Mouse (Mus musculus): Measurements from ENCODE around the gene Gm21969. TPM values are rescaled to one million over a fixed set of nuclear protein-coding genes. Genes with fewer than 3 reads are reported as not detected.

The Gm21969 gene
- total RNA-seq, 2 experiments from 2014 or later, result not detected

GRCm38 (mm10) chr4:139579003-139579402 is 24.0 kb upstream of the Gm21969 start:
- Histone ChIP-seq H3K4me3 (no peak overlapping the region), H3K27ac (no peak overlapping the region)
- no peak for TF ChIP-seq CTCF (conservative IDR thresholded peaks at IDR 0.05)
- no peak for DNase-seq (ENCODE audit: low spot score in 2 of 2)

GRCm38 (mm10) chr4:139579466-139579865 is 23.5 kb upstream of the Gm21969 start:
- H3K27ac ChIP-seq, result no peak overlapping the region
- no peak overlapping the region for H3K4me3 ChIP-seq
- no peak for DNase-seq (ENCODE audit: low spot score in 2 of 2)
- TF ChIP-seq CTCF (conservative IDR thresholded peaks at IDR 0.05), result no peak

DNA sequence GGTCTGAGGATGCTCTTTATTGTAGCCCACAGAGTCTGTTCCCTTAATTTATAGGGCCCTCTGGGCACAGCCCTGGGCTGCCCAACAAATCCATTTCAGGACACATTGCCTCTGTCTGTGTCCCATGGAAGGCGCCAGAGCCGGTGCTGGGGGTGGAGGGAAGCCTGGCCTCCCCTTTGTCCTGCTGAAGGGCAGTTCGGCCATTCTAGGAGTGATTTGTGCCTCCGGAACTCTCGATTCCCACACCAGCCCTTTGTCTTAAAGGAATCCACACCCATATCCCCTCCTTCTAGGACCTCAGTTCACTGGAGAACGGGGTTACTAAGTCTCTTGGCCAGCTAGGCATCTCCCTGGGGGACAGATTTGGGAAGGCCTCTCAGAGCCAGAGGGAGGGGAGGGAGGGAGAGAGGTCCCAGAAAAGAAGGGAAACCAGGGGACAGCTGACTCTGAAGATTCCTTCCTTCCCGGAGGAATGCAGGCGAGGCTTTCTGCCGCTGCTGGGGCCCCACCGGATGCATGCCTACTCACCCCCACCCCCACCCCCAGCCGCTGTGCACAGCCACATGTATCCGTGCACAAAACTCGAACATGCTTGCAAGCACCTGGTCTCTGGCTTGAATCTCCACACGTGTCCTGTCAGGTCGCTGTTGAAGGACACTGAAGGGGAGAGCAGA is 22.2 kb upstream of the Gm21969 start:
- no peak for DNase-seq (ENCODE audit: low spot score in 2 of 2)
- Histone ChIP-seq H3K4me3 (peak overlapping the region; percentile 33), H3K27ac (peak overlapping the region; percentile 52)
- TF ChIP-seq CTCF (conservative IDR thresholded peaks at IDR 0.05), result no peak

DNA sequence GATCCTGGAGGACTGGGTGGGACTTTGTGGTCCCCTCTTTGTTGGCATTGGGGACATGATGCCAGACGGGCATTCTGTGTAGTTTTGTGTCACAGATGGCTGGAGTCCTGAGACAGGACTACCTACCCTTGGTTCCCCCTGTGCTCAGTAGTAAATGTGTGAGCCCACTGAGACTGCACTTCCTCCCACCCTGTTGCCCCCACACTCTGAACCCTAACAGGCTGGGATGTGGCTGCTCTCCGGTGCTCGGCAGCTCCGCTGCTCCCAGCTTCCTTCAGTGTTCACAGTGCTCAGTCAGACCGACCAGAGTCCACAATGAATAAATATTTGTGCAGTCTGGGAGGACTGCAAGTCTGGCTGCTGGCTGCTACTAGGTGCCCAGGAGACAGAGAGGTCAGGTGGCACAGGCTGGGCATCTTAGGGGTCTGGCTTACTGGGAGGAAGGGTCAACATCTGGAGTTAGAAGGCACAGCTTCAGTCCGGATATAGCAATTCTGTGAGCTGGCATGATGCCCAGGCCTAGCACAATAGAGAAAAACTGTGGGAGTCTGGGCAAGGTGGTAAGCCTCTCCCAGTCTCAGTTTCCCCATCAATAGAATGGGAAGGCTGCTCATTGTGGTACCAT is 21.4 kb upstream of the Gm21969 start:
- DNase-seq (ENCODE audit: low spot score in 2 of 2), result no peak
- no peak for TF ChIP-seq CTCF (conservative IDR thresholded peaks at IDR 0.05)
- Histone ChIP-seq H3K27ac (peak overlapping the region; percentile 52; the same call in 1 of the 2 replicates), H3K4me3 (peak overlapping the region; percentile 6; the same call in 1 of the 2 replicates)

DNA sequence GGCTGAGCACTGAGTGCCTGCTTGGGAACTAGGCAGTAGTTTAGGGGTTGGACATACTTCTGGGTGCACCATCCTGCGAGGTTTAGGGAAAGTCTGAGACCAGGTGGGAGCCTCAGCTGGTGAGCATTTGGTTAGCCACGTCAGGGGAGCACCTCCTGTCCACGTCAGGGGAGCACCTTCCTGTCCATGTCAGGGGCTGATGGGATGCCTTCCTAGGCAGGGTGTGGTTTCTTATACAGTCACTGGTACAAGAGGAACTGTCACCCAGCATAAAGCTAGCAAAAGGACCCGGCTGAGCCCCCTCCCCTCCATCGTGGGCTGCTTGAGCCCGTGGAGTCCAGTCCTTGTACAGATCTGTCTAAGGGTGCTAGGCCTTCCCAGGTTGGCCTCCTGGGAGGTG is 20.6 kb upstream of the Gm21969 start:
- Histone ChIP-seq H3K27ac (no peak overlapping the region), H3K4me3 (no peak overlapping the region)
- no peak for DNase-seq (ENCODE audit: low spot score in 2 of 2)
- TF ChIP-seq CTCF (conservative IDR thresholded peaks at IDR 0.05), result no peak

DNA sequence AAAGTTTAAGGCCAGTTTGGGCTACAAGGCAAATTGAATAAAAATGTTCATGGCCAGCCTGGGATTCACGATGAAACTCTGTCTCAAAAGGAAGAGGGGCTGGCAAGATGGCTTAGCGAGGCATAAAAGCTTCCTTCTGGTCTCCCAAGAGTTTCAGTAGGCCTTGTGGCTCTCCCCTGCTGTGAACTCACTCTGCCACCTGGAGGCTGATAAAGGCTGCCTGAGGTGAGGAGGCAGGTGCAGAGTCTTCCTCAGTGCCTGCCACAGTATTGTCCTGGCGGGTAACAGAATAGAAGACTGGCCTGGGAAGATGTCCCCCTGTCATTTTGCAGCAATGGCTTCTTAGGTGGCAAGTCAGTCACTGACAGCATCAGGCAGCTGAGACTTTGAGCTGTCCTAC is 20.1 kb upstream of the Gm21969 start:
- Histone ChIP-seq H3K4me3 (no peak overlapping the region), H3K27ac (no peak overlapping the region)
- TF ChIP-seq CTCF (conservative IDR thresholded peaks at IDR 0.05), result no peak
- no peak for DNase-seq (ENCODE audit: low spot score in 2 of 2)

GRCm38 (mm10) chr4:139583629-139584245 is 19.2 kb upstream of the Gm21969 start:
- Histone ChIP-seq H3K27ac (no peak overlapping the region), H3K4me3 (no peak overlapping the region)
- DNase-seq (ENCODE audit: low spot score in 2 of 2), result no peak
- TF ChIP-seq CTCF (conservative IDR thresholded peaks at IDR 0.05), result no peak

DNA sequence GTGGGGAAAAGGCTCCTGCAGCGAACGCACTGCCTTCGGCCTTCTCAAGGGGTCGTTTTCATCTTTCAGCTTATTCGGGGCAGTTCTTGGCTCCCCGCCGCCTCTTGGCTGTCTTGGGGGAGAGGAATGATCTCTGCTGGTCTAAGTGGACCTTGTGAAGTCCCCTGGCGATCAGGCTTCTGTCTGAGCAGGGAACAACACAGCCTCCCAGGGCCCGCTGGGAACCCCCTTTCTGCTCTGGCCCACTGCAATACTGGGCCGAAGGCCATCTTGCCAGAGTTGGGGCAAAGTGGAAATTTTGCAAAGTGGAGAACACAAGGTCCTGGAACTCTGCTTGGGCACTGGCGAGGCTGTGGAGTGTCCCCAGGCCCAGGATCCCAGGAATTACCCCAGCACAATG is 18.3 kb upstream of the Gm21969 start:
- no peak for DNase-seq (ENCODE audit: low spot score in 2 of 2)
- Histone ChIP-seq H3K27ac (no peak overlapping the region), H3K4me3 (no peak overlapping the region)
- no peak for TF ChIP-seq CTCF (conservative IDR thresholded peaks at IDR 0.05)

DNA sequence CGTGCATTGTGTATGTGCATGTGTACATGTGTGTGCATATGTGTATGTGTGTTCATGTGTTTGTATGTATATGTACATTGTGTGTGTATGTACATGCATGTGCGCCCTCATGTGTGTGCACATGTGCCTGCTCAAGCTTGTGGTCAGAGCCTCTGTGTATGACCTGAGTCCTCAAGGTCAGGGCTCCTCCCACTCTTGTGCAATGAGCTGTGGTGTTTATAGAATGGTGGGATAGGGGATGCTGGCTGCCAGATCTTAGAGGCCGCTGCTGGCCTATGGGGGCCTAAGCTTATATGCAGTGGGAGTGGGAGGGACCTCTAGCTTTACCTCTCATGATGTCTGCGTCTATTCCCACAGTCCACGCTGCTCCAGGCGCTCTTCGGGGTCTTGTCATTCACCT is 17.3 kb upstream of the Gm21969 start:
- no peak overlapping the region for H3K4me3 ChIP-seq
- no peak for DNase-seq (ENCODE audit: low spot score in 2 of 2)
- no peak overlapping the region for H3K27ac ChIP-seq
- no peak for TF ChIP-seq CTCF (conservative IDR thresholded peaks at IDR 0.05)

DNA sequence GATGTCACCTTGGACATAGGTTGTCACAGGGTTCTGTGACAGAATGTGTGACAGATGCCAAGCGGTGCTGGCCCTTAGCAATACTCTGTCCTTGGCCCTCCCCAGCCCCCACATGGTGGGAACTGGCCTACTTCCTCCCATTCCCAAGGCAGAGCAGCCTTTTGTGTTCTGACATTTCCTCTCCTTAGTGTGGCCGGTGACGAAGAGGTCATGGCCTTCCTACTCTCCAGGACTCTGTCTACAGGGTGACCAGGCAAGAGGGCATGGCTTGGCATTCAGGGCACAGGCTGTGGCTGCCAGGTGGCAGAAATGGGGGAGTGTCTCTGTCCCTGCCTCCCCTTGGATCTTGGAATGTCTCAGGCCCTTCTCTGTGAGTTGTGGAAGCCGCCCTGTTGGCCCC is 15.6 kb upstream of the Gm21969 start:
- Histone ChIP-seq H3K4me3 (no peak overlapping the region), H3K27ac (peak overlapping the region; percentile 32; the same call in 1 of the 2 replicates)
- TF ChIP-seq CTCF (conservative IDR thresholded peaks at IDR 0.05), result no peak
- DNase-seq (ENCODE audit: low spot score in 2 of 2), result no peak

GRCm38 (mm10) chr4:139587773-139588172 is 15.2 kb upstream of the Gm21969 start:
- DNase-seq (ENCODE audit: low spot score in 2 of 2), result no peak
- peak overlapping the region; percentile 32; the same call in 1 of the 2 replicates for H3K27ac ChIP-seq

GRCm38 (mm10) chr4:139589351-139590027 is 13.5 kb upstream of the Gm21969 start:
- H3K27ac ChIP-seq, result no peak overlapping the region

More at GRCm38 (mm10) chr4:139587773-139588172, 15.2 kb upstream of the Gm21969 start:
- no peak overlapping the region for H3K4me3 ChIP-seq
- TF ChIP-seq CTCF (conservative IDR thresholded peaks at IDR 0.05), result no peak

GRCm38 (mm10) chr4:139590446-139590845 is 12.5 kb upstream of the Gm21969 start:
- DNase-seq (ENCODE audit: low spot score in 2 of 2), result no peak
- no peak for TF ChIP-seq CTCF (conservative IDR thresholded peaks at IDR 0.05)
- Histone ChIP-seq H3K4me3 (no peak overlapping the region), H3K27ac (no peak overlapping the region)

More at GRCm38 (mm10) chr4:139589351-139590027, 13.5 kb upstream of the Gm21969 start:
- DNase-seq (ENCODE audit: low spot score in 2 of 2), result no peak
- no peak for TF ChIP-seq CTCF (conservative IDR thresholded peaks at IDR 0.05)
- H3K4me3 ChIP-seq, result no peak overlapping the region
